Mouse (Mus musculus) NIH3T3 (cell line): ENCODE results near the gene Stx8.

ENCODE experiments used
- DNase-seq: peaks from one replicate; pipeline ENCODE4 v3.0.0-alpha.2; 2012; ENCODE audit warnings: low read depth

Gene Stx8

DNA sequence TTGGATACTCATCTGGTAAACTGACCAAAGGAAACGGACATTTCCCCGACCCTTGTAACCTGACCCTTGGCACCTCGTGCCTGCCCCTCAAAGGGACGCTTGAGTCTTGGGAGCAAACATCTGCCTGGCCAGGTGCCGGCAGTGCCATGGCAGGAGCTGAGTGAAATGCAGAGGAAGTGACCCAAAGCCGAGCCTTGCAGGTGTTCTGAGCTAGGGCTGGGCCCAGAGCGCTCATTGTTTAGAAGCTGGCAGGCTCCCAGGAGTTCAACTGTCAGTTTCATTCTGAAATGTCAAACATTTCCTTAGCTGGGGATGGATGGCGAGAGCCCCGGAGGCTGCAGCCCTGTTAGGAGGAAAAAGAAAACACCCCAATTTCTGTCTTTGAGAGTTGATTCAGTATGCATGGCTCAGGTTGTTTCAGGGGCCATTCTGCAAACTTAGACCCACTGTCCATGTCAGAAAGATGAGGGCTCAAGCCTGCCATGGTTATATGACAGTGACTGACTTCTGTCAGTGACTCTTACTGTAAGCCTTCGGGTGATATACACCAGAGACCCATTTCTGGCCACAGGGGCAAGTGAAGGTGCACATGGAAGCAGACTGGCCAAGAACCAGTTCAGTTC, 233.9 kb downstream of the Stx8 start:
- peak; percentile 36 for DNase-seq

DNA sequence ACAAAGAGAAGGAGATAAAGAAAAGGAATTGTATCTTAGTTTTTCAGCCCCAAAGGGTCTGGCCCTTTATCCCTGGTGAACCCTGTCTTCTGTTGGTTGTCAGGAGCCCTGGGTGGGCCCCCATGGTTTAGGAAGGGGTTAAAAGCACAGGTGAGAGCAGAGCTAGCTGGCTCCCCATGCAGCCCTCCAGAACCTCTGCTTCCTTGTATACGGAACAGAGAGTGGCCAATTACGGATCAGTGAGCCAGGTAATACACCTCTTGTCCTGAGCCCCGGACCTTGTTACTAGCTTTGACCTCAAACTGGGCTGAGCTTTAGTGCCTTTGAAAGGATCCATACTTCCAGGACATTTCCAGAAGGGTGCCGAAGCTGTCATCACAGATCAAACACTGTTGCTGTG, 234.5 kb downstream of the Stx8 start:
- DNase-seq, result no peak

DNA sequence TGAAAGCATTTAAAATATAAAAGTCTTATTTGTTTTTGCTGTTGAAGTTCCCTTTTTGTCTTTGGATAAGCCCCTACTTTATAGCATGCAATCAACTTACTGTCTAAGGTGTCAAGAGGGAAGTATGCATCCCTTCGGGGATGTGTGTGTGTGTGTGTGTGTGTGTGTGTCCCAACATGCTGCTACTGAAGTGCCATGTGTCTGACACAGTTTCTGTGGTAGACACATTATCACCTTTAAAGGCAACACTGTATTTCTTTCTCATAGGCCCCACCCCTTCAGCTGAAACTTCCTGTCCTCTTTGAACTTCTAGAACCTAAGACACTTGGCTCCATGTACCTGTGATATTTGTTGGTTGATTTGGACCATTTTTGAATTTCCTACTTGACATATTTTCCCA, 235.1 kb downstream of the Stx8 start:
- DNase-seq, result no peak

DNA sequence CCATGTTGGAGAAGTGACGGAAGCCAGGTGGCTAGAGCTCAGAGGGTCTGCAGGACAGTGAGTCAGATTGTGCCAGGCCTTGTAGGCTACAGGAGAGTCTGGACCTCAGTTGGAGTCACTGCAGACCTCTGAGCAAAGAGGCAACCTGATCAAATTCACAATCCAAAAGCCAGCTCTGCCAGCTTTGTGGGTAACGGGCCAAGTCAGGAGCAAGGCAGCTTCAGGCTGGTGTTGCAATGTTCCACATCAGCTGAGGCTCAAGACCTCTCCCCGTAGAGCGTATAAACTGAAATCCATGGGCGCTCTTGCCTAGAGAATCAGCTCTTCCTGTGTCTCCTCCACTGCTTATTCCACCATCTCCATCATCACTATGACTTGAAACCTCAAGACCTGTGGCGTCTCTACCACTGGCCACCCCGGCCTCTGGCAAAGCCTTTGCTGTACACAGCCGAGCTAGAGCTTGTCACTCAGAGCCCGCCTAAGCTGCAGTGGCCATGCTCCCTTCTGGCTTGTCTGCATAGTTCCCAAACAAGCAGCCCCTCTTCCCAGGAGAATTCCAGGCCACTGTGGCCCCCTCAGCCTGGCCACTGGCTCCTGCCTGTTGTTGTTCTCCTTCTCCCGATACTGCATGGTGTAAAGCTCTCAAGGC, 235.9 kb downstream of the Stx8 start:
- DNase-seq, result peak; percentile 47

DNA sequence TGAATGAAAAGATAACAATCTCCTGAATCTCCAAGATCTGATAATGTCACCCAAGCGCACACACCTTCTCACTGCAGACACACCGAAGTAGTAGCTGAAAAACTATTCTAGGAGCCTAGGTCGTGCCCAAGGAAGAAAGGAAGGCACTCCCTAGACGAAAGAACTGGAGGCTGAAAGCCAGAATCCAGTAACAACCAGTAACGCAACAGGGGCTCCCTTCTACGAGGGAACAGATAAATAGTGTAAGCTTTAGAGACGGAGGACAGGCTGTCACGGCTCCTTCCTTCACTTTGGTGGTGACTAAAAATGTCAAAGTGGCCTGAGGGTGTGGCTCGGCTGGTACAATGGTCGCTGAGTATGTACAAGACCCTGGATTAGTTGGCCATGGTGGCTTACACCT, 236.6 kb downstream of the Stx8 start:
- no peak for DNase-seq

DNA sequence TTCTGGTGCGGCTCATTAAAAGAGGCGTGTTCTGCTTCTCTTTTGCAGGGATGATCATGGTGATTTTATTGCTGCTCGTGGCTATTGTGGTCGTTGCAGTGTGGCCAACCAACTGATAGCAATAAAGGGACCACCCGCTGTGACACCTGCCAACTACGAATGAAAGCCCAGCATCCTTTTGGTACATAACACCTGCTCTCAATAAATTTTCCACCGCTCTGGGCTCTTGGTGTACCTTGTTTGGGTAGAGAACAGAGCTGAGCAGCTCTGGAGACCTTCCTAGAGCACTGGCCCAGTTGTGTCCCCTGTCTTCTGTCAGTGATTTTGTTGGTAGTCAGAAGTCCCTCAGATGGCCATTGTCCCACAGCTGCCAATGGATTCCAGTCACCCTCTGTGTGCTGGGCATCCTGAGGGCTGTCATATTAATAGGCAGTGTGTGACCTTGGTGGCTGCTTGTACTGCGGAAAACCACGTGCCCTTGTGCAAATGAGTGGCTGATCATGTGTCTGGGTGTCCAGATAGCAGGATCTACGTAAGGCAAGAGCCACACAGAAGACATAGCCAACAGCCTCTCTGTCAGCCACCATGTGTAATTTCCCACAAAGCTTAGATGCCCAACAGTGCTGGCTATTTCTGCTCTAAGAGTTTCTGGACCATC, 237.8 kb downstream of the Stx8 start:
- no peak for DNase-seq

DNA sequence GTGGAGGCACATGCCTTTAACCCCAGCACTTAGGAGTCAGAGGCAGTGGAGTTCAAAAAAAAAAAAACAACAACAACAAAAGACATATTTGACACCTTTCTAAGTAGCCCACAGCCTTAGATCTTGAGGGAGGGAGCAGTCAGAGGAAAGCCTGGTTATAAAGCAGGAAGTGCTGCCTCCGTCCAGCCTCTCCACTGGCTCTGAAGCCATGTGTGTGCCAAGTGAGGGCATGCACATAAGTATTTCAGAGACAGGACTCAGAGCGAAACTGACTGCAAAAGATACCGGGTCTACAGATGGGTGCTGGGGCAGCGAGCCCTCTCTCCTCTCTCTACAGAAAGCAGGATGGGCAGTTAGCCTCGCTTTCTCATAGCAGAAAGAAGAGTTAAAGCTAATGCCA, 238.4 kb downstream of the Stx8 start:
- DNase-seq, result no peak

DNA sequence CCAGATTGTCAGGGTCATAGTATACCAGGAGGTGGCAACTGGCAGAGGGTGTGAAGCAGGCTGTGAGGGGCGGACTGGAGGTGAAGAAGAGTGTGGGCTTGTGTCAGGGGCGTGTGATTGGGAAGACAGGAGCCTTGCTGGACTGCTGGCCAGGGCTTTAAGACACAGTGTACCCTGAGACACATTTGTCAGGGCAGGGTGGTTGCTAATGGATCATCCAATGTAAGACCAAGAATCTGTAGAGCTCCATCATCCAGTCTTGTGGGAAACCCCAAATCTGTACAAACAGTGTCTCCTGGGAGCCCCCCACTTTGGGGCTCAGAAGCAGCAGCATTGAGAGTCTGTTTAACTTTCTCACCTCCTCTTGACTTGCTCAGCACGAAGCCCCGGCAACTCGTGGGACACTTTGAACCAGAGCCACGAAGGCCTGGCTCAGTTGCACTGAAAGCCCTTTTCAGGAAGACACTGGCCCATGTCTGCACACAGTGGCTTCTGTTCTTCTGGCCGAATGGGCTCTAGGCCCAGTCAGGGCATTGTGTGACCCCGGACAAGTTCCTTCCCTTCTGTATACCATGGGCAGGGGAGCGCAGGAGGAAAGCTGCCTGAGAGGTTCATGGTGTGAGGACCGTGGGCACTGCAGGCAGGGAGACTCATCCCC, 239.7 kb downstream of the Stx8 start:
- no peak for DNase-seq

DNA sequence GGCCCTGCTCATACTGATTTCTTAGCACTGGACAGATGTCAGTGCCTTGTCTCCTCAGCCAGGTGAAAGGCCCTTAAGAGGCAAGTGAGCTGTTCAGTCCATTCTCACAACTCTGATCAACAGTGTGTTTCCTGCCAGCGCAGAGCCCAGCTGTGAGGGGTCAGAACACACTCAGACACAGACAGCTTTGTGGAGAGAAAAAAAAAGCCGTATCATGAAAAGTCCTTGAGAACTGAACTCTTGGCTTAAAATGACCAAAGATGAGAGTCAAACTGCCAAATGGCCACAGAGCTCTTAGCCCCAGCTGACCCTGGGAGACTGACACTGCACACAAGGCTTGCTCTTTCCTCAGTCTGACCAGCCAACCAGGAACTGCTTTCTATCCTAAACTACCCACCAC, 242.0 kb downstream of the Stx8 start:
- DNase-seq, result no peak

DNA sequence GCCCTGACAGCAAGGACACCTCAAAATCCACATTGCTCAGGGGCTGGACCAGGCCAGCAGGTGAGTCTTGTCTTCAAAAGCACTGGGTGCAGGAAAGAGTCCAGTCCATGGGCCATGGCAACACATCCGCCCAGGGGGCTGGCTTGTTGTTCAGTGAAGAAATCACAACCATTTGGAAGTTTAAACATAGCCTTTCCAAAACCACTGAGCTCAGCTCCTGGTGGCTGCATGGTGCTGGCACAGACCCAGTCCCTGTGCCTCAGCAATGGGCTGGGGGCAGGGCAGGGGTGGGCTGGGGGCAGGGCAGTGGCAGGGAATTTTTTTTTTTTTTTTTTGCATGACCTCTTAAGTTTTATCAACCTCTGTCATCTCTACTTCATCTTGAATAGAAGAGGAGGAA, 242.6 kb downstream of the Stx8 start:
- peak; percentile 58 for DNase-seq

DNA sequence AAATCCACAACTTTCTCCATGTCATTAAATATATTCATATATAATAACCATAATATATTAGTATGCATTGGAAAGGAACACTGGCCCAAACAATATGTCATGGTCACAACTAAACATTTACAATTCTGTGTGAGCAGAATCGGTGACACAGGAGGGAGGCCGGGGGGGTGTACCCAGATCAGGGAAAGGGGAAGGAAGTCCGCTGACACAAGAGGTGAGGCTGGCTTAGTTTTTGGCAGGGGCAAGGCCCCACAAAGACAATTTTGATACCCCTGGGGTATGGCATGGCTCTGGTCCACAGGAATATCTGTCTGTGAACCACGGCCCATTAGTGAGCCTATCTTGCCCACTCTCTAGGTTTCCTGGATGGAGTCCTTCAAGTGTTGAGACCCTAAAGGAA, 243.5 kb downstream of the Stx8 start:
- DNase-seq, result no peak

DNA sequence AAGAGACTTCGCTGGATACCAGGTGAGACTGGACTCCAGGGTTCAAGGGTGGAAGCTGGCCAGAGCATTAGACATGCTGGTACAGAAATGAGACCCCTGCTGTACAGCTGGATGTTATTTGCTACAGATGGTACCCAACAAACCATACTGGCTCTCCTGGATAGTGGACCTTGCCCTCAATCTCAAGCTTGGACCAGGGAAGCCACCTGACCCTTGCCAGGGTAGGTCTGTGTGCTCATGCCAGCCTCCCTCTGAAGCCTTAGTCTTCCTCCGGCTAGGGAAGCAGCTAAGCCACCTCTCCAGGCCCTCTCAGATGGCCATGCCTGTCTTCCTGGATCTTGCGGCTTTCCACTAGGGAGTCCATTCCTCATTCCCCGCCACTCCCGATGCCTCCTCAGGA, 244.7 kb downstream of the Stx8 start:
- no peak for DNase-seq

DNA sequence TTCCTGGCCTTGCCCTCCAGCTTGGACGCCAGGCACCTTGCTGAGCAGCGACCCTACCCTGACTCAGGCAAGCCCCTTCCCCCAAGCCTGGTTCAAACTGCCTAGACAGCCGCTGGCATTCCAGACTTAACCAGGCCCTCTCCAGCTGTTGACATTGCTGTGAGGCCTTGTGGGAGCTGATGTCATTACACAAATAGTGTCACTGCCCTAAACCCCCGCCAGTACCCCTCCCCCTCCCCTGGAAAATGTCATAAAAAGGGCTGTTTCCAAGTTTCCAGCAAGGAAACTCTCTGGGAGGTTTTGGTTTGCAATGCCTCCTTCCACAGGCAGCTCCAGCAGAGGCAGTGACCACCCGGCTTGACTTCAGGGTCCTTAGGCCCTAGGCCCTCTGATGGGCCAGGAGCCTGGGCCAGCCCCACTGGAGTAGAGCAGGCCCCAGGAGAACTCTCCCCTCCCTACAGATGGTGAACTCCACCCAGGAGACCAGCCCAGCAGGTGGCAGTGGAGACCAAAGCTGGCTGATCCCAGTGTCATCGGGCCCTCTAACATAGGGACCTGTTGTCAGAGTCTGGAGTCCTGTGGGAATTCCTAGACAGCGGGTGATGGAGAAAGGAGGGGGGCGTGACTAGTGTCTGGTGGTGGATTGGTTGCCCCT, 246.1 kb downstream of the Stx8 start:
- DNase-seq, result peak; percentile 59

DNA sequence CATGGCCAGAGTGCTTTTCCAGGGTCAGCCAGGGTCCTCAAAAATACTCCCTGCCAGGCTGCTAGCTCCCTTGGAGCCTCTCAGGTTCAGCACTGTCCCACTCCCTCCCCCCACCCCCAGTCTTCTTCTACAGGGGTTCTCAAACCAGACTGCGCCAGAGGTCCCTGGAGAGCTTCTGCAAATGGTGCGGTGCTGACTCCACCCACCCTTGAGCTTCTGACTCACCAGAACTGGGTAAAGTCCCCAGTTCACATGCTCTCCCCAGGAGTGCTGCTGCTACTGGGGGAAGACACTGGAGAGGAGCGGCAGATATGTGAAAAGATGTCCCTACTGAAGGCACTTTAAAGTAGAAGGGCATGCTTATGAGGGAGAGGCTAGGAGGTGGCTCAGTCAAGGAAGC, 247.9 kb downstream of the Stx8 start:
- peak; percentile 86 for DNase-seq

DNA sequence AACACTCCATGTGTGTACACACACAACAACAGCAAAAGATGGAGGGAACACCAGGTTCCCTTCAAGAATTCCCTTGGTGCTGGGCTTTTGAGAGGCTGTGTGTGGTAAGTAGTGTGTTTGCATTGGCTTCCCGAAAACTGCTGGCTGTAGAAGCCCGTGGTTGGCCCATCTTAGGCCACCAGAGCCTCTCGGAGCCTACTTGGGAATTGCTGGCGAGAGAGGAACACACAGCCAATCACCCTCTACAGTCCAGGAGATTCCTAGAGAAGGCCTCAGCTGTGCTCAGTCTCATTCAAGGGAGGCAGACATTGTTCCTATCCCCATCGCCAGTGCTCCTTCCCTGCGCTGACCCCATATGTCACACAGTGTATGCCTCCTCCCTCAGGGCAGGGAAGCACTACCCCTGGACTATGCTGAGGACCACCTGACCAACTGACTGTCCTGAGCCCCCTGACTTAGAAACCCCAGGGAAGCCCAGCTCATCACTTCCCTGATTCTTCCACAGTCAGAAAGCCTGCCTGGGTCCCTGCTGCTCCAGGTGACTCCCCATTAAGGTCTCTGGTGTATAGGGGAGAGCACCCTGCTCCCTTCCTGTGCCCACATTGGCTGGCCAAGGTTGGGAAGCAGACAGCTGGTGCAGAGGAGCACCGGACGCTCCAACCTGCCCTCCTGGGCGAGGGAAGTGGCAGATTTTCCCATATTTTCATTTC, 248.7 kb downstream of the Stx8 start:
- no peak for DNase-seq

DNA sequence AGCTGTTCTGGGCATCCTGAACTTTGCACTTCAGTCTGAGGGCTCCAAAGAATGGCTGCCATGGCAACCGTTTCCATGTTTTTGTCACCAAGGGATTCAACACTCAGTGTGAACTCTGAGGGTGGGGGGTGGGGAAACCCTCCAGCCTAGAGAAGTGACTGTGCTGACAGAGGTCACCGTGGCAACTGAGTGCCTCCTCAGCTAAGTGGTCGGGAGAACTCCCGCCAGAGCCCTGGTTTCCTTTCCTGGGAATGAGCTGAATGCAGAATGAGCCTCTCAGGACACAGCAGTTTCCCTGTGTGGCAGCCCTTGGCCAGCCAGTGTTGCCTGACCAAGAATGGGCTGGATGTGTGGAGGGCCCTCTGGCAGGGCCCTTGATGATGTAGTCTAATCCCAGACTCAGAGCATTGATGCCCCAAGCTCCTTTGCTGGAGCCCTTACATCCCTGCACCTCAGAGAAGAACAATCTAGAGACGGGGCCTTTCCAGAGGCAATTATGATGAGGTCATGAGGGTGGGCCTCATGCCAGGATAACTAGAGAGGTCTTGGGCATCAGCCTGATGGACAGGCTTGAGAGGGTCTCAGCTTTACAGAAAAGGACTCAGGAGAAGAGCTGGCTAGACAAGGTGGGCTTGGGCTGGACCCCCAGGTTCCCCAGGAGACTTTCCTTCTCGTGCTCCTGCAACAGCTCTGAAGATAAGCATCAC, 249.4 kb downstream of the Stx8 start:
- peak; percentile 51 for DNase-seq

DNA sequence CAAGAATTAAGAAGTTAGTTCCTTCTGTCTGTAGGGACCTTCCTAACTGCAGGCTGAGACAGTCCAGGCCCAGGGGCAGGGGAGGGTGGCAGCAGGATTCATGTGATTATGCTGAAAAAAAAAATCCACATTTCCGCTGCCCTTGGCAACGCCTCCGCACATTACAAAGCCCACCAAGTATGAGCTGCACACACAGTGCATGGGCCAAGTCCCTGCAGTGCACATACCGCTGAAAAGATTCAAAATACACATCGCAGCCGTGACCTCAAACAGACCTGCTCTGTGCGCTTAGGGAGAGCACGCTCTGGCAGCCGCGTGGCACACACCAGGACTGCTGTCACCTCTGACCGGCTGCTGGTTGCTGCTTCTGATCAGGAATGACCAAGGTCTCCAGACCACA, 250.0 kb downstream of the Stx8 start:
- no peak for DNase-seq

DNA sequence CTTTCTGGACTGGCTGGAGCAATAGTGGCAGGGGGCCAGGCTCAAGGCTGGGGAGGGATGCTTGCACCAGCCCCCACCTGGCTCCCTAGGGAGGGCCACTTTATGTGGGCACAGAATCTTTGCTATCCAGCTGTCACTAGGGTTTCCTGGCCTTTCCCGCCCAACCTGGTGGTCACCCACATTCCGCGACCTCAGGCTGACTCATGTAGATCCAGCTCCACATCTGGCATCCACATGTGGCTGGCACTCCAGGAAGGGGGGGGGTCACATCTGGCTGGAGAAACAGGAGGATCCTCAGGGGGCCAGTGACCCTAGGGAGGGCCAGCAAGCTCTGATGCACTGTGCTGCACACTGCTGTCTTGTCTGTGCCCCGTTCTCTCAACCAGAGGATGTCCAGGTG, 254.7 kb downstream of the Stx8 start:
- peak; percentile 82 for DNase-seq

DNA sequence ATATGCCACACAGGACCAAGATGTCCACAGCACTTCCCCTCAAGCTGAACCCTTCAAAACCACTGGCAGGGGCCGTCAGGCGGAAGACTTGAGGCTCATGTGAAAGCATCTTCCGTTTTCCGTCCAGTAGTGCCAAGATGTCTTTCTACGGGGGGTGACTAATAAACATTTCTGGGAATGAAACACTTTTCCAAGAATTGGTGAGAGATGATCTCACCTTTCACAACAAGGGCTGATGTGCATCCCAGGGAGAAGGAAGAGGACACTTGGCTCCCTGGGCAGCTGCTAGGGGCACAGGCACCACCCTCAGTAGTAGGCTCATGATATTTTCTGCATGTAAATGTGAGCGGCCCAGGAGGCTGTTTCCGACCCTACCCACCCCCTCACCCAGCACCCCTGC, 256.2 kb downstream of the Stx8 start:
- peak; percentile 81 for DNase-seq

DNA sequence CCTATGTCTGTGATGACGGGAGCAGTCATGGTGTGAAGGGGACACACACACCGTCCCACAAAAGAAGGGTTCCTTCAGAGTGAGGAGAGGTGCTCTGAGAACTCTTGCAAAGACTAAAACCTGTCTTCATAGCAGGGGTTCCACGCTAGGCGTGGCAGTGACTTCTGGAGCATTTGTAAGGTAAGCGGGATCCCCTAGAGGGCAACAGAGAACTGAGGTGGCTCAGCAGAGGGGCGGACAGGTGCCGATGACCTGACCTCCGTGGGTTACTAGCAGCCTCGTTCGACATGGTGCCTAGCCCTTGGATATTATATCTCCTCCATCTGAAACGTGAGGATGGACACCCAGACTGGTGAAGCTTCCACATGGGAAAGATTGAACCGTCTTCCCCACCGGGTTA, 257.1 kb downstream of the Stx8 start:
- no peak for DNase-seq

DNA sequence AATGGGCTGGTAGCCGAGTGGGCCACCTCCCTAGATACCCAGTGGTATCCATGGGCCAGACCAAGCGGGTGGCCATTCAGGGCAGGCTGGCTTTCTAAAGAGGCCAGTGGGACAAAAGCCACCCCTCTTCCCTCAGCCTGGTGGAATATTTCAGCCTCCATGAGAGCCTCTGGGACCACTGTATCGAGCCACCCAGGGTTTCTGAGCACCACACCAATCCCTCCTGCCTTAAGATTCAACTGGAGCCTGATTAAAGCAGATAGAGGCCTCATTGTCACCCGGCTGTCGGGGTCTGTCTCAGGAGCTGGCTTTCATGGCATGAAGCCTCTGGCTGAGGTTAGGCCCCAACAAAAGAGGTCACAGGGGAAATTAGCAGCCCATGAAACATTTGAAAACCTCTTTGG, 260.7 kb downstream of the Stx8 start:
- DNase-seq, result no peak
